Mouse (Mus musculus): ENCODE results near the gene Sec22c. TPM values are rescaled to one million over a fixed set of nuclear protein-coding genes. Genes with fewer than 3 reads are reported as not detected.

Gene Sec22c
- polyA plus RNA-seq (2016; fragmentation: Nextera tagmentation; extraction: Ambion mirVana) = 24.5 and 29.3 TPM in 2 replicates

DNA sequence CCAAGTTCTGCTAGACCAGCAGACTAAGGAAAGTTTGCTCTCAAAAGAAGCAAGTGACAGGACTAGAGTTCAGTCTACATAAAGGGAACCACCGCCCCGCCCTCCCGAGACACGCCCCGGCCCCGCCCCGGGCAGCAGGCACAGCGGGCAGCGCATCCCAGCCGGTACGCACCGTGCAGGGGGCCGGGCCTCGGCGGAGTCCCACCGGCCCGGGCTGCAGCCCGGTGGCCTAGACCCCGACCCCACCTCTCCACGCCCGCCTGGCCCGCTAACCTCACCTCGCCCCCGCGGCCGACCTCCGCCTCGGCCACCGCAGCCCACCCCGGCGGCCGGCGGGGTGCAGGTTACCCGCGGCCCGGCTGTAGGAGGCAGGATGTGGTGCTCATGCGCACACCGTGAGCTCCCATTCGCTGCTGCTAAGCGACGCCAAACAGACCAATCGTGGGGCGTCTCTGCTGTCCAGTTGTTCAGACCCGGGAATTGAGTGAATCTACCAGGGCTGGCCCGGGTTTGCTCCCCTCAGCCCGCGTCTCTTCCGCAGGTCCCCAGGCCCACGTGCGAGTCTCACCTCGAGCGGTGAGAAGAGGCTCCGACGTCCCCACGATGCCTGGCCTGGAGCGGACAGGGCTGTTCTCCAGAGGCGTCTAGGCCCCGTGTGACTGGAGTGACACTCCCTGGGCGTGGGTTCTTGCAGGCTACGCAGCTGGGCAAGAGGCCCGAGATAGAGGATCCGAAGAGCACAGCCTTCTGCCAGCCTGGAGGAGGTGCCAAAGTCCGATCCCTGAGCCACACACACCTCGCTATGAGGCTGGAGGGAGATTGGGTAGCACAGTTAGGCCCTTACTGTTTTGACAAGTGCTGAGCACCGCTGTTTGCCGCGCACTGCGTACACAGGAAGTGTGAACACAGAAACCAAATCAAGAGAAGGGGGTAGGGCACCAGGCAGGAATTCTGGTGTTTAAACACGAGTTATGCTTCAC, at the start of gene Sec22c:
TSS of gene Sec22c (minus strand) at position 845 of the 980 bp plus-strand sequence.
- peaks cover 4% of the 10 kb centered on the region; the same call in 1 of the 2 replicates for H3K36me3 ChIP-seq (replicated peaks)
- H3K27ac ChIP-seq = peak within 1 kb of the TSS; percentile 79
- 1% methylated on average over 65 of the region's 69 CpGs for WGBS
- peaks cover 23% of the 10 kb centered on the region for H3K4me1 ChIP-seq
- H3K4me2 ChIP-seq = peak within 1 kb of the TSS; percentile 93
- peak within 1 kb of the TSS; percentile 87 for H3K9ac ChIP-seq
- ATAC-seq (ENCODE audit: low FRiP score) = peak; percentile 98
- H3K27me3 ChIP-seq = 0 out of 2 replicates have a peak, but pooled peaks cover 5% of the 10 kb centered on the region
- H3K4me3 ChIP-seq (replicated peaks) = peak within 1 kb of the TSS; percentile 92
- no peaks in the 10 kb centered on the region for H3K9me3 ChIP-seq

DNA sequence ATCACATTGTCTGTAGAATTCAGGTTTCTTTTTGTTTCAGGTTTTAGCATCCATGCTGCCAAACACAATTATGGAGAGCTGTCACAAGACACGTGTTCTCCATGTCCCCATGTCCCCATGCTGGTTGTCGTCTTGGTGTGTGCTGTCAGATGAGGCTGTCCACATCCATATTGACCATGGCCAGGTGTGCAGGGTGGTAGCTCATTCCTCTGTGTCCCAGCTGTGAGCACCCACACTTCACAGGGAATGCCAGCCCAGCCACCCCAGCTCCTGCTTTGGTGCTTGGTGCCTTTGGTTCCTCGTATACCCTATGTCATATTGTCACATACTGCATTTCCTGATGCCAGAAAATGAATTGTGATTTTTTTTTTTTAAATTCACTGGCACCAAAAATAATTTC, 49.3 kb upstream of the Sec22c start:
- no peak overlapping the region for H3K27ac ChIP-seq
- H3K4me2 ChIP-seq = no peak overlapping the region
- no peaks in the 10 kb centered on the region for H3K9me3 ChIP-seq
- H3K27me3 ChIP-seq = no peaks in the 10 kb centered on the region
- H3K4me1 ChIP-seq = peaks cover 19% of the 10 kb centered on the region
- H3K4me3 ChIP-seq (replicated peaks) = no peak overlapping the region
- 88% methylated on average over 3 of the region's 3 CpGs for WGBS
- peaks cover 68% of the 10 kb centered on the region for H3K36me3 ChIP-seq (replicated peaks)
- ATAC-seq (ENCODE audit: low FRiP score) = no peak
- H3K9ac ChIP-seq = no peak overlapping the region

DNA sequence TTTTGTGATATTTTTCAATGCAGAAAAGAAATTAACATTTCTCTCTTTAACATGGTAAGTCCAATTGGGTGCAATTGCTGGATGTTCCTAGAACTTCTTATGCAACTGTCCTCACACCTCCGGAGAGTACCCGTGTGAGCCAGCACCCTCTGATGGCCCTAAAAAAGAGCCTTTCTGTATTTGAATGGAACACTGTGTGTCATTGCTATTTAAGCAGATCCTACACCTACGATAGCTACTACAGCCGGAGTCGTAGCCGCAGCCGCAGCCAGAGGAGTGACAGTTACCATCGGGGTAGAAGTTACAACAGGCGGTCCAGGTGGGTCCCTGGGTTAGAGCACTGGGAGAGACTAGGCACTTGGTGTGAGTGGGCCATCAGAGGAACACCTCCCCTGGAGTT, 47.5 kb upstream of the Sec22c start:
- Histone ChIP-seq H3K4me1 (peaks cover 4% of the 10 kb centered on the region), H3K4me2 (no peak overlapping the region), H3K9ac (no peak overlapping the region), H3K36me3 (replicated peaks) (peaks cover 87% of the 10 kb centered on the region), H3K4me3 (replicated peaks) (no peak overlapping the region), H3K9me3 (no peaks in the 10 kb centered on the region), H3K27me3 (no peaks in the 10 kb centered on the region), H3K27ac (no peak overlapping the region)
- ATAC-seq (ENCODE audit: low FRiP score) = no peak
- WGBS = 96% methylated on average over 9 of the region's 9 CpGs

DNA sequence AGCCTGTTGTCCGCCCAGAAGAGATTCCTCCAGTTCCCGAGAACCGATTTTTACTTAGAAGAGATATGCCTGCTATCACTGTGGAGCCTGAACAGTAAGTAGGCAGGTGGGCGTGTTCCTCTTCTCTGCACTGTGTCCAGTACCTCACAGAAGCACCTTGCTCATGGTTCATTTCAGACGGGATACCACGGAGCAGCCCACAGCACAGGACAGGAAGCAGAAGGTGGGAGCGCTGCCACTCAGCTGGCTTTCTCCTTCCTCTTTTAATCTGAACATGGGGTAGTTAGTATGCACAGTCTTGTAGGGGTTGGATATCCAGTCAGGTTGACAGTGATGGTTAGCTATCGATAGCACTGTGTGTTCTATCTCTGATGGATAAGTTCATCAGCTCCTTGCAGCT, 38.8 kb upstream of the Sec22c start:
- 91% methylated on average over 8 of the region's 8 CpGs for WGBS
- Histone ChIP-seq H3K9me3 (no peaks in the 10 kb centered on the region), H3K4me2 (no peak overlapping the region), H3K27ac (no peak overlapping the region), H3K36me3 (replicated peaks) (peaks cover 75% of the 10 kb centered on the region), H3K4me1 (no peaks in the 10 kb centered on the region), H3K9ac (no peak overlapping the region), H3K4me3 (replicated peaks) (no peak overlapping the region), H3K27me3 (no peaks in the 10 kb centered on the region)
- no peak for ATAC-seq (ENCODE audit: low FRiP score)

DNA sequence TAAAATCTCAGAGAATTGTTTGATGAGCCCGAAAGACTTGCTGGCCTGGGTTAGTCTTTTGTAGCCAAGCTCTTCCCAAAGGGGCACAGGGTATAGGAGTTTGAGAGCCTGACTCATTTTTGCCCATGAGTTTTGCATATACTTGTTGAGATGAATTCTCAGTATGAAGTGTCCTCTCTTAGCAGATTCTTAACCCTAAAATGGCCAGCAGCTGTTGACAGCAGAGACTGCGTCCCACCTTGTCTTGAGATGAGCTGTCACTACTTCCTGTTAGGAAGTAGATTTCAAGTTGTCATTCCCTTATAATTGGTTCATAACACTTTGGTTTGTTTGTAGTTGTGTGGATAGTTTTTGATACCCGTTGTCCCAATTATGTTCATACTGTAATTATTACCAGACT, 35.9 kb upstream of the Sec22c start:
- Histone ChIP-seq H3K4me1 (no peaks in the 10 kb centered on the region), H3K36me3 (replicated peaks) (peaks cover 50% of the 10 kb centered on the region), H3K9ac (no peak overlapping the region), H3K4me3 (replicated peaks) (no peak overlapping the region), H3K27ac (no peak overlapping the region), H3K27me3 (no peaks in the 10 kb centered on the region), H3K9me3 (no peaks in the 10 kb centered on the region), H3K4me2 (no peak overlapping the region)
- 95% methylated on average over 3 of the region's 3 CpGs for WGBS
- no peak for ATAC-seq (ENCODE audit: low FRiP score)

DNA sequence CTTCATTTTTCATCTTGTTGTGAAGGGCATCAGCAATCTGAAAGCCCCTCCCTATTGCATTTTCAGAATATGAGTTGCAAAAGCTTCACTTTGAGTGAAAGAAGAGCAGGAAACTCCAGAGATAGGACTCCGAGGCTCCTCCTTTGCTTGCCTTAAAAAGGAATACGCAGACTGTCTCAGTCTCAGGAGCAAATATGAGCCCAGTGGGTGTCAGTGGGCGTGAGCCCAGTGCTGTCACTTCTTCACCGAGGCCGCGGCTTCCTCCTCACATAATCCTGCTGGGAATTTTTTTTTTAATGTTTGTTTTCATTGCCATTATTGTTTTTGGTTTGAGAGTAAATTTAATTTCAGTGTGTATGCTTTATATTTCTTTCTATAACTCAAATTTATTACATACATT, 35.2 kb upstream of the Sec22c start:
- Histone ChIP-seq H3K36me3 (replicated peaks) (peaks cover 49% of the 10 kb centered on the region), H3K27me3 (no peaks in the 10 kb centered on the region), H3K4me3 (replicated peaks) (no peak overlapping the region), H3K9me3 (no peaks in the 10 kb centered on the region), H3K9ac (no peak overlapping the region), H3K27ac (no peak overlapping the region), H3K4me2 (no peak overlapping the region), H3K4me1 (no peaks in the 10 kb centered on the region)
- ATAC-seq (ENCODE audit: low FRiP score) = no peak
- 92% methylated on average over 6 of the region's 6 CpGs for WGBS

DNA sequence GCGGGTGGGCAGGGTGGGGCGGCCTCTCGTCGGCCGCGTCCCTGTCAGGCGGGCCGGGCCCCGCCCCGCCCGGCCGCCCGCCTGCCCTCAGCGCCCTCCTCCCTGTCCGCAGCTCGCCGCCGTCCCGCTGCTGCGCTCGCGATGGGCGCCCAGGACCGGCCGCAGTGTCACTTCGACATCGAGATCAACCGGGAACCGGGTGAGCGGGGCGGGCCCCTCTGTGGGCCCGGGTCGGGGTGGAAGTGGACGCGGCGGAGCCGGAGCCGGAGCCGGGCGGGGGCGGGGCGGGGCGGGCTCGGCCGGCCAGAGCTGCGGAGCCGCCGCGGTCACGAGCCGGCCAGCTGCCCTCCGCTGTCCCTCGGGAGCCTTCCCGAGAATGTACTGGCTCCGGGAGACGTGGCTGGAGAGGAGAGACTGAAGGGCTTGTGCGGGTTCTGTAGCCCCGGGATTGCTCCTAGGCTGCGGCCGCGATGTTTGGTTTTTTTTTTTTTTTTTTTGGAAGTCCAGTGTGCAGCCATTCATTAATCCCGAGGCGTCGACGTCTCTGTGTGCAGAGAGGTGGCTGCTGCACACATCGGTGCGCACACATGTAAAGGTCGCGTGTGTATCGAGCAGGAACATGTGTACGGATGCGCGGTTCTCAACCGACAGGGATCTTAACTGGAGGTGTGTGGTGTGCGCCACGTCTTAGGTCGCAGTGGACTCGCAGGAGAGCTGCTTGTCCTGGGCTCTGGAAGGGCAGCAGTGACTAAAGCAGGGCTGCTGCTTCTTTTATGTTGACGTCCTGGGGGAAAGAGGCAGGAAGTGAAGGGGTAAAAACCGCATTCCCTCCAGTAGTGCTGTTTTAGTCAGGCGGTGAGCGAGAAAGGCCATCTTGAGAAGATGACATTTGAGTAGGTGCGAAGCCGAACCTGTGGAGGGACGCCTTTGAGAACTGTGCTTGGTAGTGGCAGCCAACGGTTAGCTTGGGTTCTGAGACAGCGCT, 14.3 kb upstream of the Sec22c start:
- peak overlapping the region; percentile 97 for H3K4me3 ChIP-seq (replicated peaks)
- no peaks in the 10 kb centered on the region for H3K27me3 ChIP-seq
- under 1% methylated on average over 66 of the region's 87 CpGs for WGBS

DNA sequence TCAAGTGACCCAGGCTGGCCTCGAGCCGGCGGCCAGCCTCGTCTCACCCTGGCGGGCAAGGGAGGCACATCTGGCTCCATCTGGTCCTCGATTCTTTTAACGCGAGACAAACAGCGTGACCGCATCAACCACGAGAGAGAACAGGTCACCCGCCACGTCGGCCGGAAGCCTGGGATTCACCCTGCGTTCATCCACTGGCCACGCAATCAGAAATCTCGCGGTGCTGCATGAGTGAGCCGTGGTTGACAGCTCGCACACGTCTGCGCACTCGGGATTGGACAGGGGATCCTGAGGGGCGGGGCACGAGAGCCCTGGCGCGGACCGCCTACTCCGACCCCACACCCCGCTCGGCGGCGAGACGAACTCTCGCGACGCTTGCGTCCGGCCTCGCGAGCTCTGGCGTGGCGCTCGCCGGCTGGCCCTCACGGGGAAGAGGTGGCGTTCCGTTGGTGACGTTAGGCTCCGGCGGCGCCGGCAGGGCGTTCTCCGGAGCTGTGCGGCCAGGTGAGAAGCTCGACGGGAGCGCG, 13.6 kb upstream of the Sec22c start, which contains the start of gene Nktr:
TSS of gene Nktr (plus strand) at position 378 of the 527 bp plus-strand sequence.
- peak within 1 kb of the TSS; percentile 97 for H3K4me3 ChIP-seq (replicated peaks)
- H3K36me3 ChIP-seq (replicated peaks) = no peaks in the 10 kb centered on the region; the same call in 1 of the 2 replicates
- no peaks in the 10 kb centered on the region for H3K9me3 ChIP-seq
- peak within 1 kb of the TSS; percentile 84 for H3K4me2 ChIP-seq
- WGBS = under 1% methylated on average over 58 of the region's 61 CpGs
- no peaks in the 10 kb centered on the region for H3K27me3 ChIP-seq
- H3K27ac ChIP-seq = peak within 1 kb of the TSS; percentile 96
- ATAC-seq (ENCODE audit: low FRiP score) = peak; percentile 99
- peak within 1 kb of the TSS; percentile 97 for H3K9ac ChIP-seq
- peaks cover 13% of the 10 kb centered on the region for H3K4me1 ChIP-seq

More for the DNA sequence above, 14.3 kb upstream of the Sec22c start:
- Histone ChIP-seq H3K4me1 (peaks cover 13% of the 10 kb centered on the region), H3K27ac (peak overlapping the region; percentile 96), H3K9ac (peak overlapping the region; percentile 97), H3K9me3 (no peaks in the 10 kb centered on the region), H3K36me3 (replicated peaks) (no peaks in the 10 kb centered on the region), H3K4me2 (peak overlapping the region; percentile 84)
- peak; percentile 70 for ATAC-seq (ENCODE audit: low FRiP score)

DNA sequence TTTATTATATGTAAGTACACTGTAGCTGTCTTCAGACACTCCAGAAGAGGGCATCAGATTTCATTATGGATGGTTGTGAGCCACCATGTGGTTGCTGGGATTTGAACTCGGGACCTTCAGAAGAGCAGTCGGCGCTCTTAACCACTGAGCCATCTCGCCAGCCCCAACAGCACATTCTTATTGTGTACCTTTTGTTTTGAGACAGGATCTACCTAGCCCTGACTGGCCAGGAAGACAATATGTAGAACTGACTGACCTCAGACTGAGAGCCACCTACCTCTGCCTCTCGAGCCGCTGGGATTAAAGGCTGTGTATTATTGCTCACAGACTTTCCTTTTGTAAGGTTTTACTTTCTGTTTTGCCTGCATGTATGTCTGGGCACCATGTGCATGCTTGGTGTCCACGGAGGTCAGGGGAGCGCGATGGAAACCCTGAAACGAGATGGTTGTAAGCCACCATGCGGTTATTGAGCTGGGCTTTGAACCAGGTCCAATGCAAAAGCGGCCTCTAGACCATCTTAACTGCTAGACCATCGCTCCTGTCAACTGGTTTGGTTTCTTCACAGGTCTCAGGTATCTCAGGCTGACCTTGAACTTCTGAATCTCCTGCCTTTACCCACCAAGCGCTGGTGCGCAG, 12.9 kb upstream of the Sec22c start:
- WGBS = 64% methylated on average over 15 of the region's 15 CpGs
- Histone ChIP-seq H3K9ac (peak overlapping the region; percentile 97), H3K27ac (peak overlapping the region; percentile 96)

DNA sequence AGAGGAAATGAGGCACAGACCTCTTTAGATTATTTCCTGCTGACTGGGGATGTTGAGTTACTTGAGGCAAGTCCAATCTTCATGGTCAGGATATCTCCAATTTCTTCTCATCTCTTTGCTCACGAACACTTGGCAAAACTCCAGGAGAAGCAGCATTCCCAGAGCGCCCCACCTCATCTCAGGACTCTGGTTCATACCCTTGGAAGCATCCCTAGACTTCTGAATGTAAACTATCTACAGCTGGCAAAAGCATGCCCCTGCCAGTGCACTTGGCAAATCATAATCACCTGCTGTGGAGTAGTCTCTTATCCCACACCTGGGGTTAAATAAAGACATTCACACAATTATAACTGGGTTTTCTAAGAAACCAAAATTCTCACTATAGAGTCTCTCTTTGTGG, 11.8 kb upstream of the Sec22c start:
- peaks cover 15% of the 10 kb centered on the region; the same call in 1 of the 2 replicates for H3K36me3 ChIP-seq (replicated peaks)
- no peak overlapping the region for H3K4me3 ChIP-seq (replicated peaks)
- no peaks in the 10 kb centered on the region for H3K27me3 ChIP-seq
- 88% methylated on average over 2 of the region's 2 CpGs for WGBS
- no peaks in the 10 kb centered on the region for H3K9me3 ChIP-seq
- H3K4me2 ChIP-seq = no peak overlapping the region
- H3K9ac ChIP-seq = no peak overlapping the region
- no peak overlapping the region for H3K27ac ChIP-seq
- H3K4me1 ChIP-seq = peaks cover 16% of the 10 kb centered on the region
- ATAC-seq (ENCODE audit: low FRiP score) = no peak

More for the DNA sequence above, 12.9 kb upstream of the Sec22c start:
- Histone ChIP-seq H3K4me2 (peak overlapping the region; percentile 84), H3K4me1 (peaks cover 13% of the 10 kb centered on the region), H3K9me3 (no peaks in the 10 kb centered on the region), H3K36me3 (replicated peaks) (peaks cover 5% of the 10 kb centered on the region; the same call in 1 of the 2 replicates), H3K27me3 (no peaks in the 10 kb centered on the region), H3K4me3 (replicated peaks) (peak overlapping the region; percentile 97)
- peak; percentile 5; the same call in 1 of the 2 replicates for ATAC-seq (ENCODE audit: low FRiP score)

DNA sequence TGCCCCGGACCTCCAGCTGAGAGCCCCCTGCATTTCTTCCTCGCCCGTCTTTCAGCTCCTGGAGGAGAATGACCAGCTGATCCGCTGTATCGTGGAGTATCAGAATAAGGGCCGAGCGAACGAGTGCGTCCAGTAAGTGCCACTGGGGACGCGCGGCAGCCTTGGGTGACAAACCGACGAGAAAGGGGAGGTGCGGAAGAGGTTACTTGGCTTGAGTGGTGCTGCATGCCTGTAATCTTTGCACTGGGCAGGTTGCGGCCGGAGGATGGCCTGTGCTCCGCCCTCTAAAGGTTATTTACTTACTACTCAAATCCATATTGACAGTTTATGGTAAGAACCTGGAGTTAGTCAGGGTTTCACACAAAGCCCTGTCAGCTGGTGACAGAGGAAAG, 5.3 kb upstream of the Sec22c start:
- Histone ChIP-seq H3K9ac (peak overlapping the region; percentile 88), H3K4me2 (peak overlapping the region; percentile 85), H3K4me1 (peaks cover 24% of the 10 kb centered on the region), H3K9me3 (no peaks in the 10 kb centered on the region), H3K27me3 (0 out of 2 replicates have a peak, but pooled peaks cover 5% of the 10 kb centered on the region), H3K27ac (peak overlapping the region; percentile 88), H3K4me3 (replicated peaks) (peak overlapping the region; percentile 87), H3K36me3 (replicated peaks) (peaks cover 15% of the 10 kb centered on the region; the same call in 1 of the 2 replicates)
- under 1% methylated on average over 18 of the region's 18 CpGs for WGBS
- ATAC-seq (ENCODE audit: low FRiP score) = peak; percentile 30
